Mouse (Mus musculus) ovary, postnatal 10 days (tissue): Measurements from ENCODE around the gene Cst10.

Source experiments
- DNase-seq: peaks from one replicate; pipeline ENCODE4 v3.0.0; 2022; ENCODE audit warnings: low spot score

The Cst10 gene

DNA sequence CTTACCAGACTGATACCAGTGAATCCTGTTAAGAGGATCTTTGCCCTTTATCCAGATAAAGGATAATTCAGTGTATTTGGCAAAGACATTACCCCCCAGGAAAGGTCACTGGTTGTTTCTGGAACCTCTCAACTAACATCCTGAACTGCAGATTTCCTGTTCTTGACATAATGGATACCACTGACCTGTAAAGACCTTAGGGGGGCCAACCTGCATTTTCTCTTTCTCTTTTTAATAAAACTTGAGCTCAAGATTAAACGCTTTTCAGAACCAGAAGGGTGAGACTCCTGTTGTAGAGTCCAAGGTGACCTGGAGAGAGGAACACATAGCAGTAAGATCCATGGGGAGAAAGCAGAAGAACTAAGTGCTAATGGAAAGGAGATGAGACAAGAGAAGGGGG, at the start of gene Cst10:
Gene Cst10, plus strand, starts transcription at position 301 of the 400 bp plus-strand sequence.
- no peak for DNase-seq

GRCm38 (mm10) chr2:149392951-149393350, 11.9 kb upstream of the Cst10 start:
- DNase-seq: no peak

- no peak for DNase-seq
Measured at GRCm38 (mm10) chr2:149422564-149422963, 17.7 kb downstream of the Cst10 start.
